Mouse (Mus musculus): ENCODE data around the gene Usp31. TPM values are rescaled to one million over a fixed set of nuclear protein-coding genes. Genes with fewer than 3 reads are reported as not detected.

The Usp31 gene
- polyA plus RNA-seq, 1 experiment from 2014 or later = 2.5 TPM

- Histone ChIP-seq H3K9me3 (ENCODE audit: control insufficient read depth, low read length) (no peaks in the 10 kb centered on the region), H3K4me1 (ENCODE audit: control insufficient read depth, insufficient read depth, low read length) (no peaks in the 10 kb centered on the region), H3K27me3 (ENCODE audit: control insufficient read depth, insufficient read depth, low read length) (no peaks in the 10 kb centered on the region)
Observed at GRCm38 (mm10) chr7:121685140-121685984, 21.7 kb downstream of the Usp31 start.

DNA sequence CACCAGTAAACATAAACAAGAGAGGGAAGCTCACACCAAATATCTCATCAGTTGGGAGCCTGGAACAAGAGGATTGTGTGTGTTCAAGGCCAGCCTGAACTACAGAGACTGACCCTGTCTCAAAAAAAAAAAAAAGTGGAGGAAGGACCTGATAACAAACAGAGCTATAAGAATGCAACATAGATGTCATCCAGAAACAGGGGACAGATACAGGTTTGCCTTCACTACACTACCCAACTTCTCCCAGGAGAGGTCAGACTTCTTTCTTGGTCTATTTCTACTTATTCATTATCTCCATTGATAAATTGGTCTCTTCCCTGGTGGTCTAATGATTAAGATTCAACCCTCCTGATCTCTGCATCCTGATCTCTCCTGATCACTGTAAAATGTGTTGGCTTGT lies 25.9 kb downstream of the Usp31 start:
- H3K27ac ChIP-seq (replicated peaks; ENCODE audit: low read depth, low read length) = no peak overlapping the region
- no peak overlapping the region for H3K4me3 ChIP-seq (ENCODE audit: low read depth, low read length)
- no peaks in the 10 kb centered on the region for H3K9me3 ChIP-seq (ENCODE audit: control insufficient read depth, low read length)
- no peak overlapping the region for H3K4me2 ChIP-seq (ENCODE audit: low read depth, severe bottlenecking)
- ATAC-seq (ENCODE audit: insufficient number of reproducible peaks, low FRiP score, low TSS enrichment, low read depth) = no peak
- H3K36me3 ChIP-seq (ENCODE audit: control insufficient read depth, insufficient read depth, low read length) = no peaks in the 10 kb centered on the region
- H3K27me3 ChIP-seq (ENCODE audit: control insufficient read depth, insufficient read depth, low read length) = no peaks in the 10 kb centered on the region
- no peaks in the 10 kb centered on the region for H3K4me1 ChIP-seq (ENCODE audit: control insufficient read depth, insufficient read depth, low read length)
- no peak overlapping the region for H3K9ac ChIP-seq (ENCODE audit: low read length)
- no peak for DNase-seq (ENCODE audit: low spot score)

More at GRCm38 (mm10) chr7:121685140-121685984, 21.7 kb downstream of the Usp31 start:
- Histone ChIP-seq H3K9ac (ENCODE audit: low read length) (no peak overlapping the region), H3K36me3 (ENCODE audit: control insufficient read depth, insufficient read depth, low read length) (no peaks in the 10 kb centered on the region), H3K27ac (replicated peaks; ENCODE audit: low read depth, low read length) (no peak overlapping the region), H3K4me3 (ENCODE audit: low read depth, low read length) (no peak overlapping the region), H3K4me2 (ENCODE audit: low read depth, severe bottlenecking) (no peak overlapping the region)
- DNase-seq (ENCODE audit: low spot score) (no peak), ATAC-seq (ENCODE audit: insufficient number of reproducible peaks, low FRiP score, low TSS enrichment, low read depth) (no peak)
- 94% methylated on average over 5 of the region's 5 CpGs for WGBS

DNA sequence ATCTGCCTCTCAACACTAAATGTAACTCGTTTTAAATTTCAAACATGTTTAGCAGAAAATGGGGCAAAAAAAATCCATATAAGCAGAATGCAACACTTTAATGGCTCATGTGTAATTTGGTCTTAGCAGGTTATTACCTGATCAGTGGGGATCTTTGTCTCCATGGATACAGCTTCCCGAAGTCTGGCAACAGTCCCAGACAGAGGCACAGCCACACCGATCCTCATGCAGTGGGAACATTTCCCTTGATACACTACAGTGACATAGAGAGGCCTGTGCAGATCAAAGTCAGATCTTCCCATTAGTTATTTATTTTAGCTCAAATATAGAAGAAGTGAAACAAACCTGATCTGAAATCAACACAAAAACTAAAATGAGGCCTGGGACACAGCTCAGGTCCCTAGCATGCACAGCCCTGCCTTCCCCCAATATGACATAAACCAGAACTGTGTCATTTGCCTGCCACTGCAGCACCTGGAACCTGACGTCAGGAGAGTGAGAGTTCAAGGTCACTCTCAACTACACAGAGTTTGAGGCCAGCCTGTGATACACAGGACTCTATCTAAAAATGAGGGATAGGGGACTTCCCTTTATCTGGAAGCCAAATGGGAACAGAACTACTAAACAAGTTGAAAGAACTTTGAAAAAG lies 29.8 kb downstream of the Usp31 start:
- H3K36me3 ChIP-seq (ENCODE audit: control insufficient read depth, insufficient read depth, low read length) = no peaks in the 10 kb centered on the region
- no peaks in the 10 kb centered on the region for H3K4me1 ChIP-seq (ENCODE audit: control insufficient read depth, insufficient read depth, low read length)
- no peak overlapping the region for H3K4me3 ChIP-seq (ENCODE audit: low read depth, low read length)
- H3K4me2 ChIP-seq (ENCODE audit: low read depth, severe bottlenecking) = no peak overlapping the region
- no peak overlapping the region for H3K9ac ChIP-seq (ENCODE audit: low read length)
- 75% methylated on average over 4 of the region's 4 CpGs for WGBS
- no peak overlapping the region for H3K27ac ChIP-seq (replicated peaks; ENCODE audit: low read depth, low read length)
- H3K9me3 ChIP-seq (ENCODE audit: control insufficient read depth, low read length) = no peaks in the 10 kb centered on the region
- no peaks in the 10 kb centered on the region for H3K27me3 ChIP-seq (ENCODE audit: control insufficient read depth, insufficient read depth, low read length)
- DNase-seq (ENCODE audit: low spot score) (no peak), ATAC-seq (ENCODE audit: insufficient number of reproducible peaks, low FRiP score, low TSS enrichment, low read depth) (no peak)

DNA sequence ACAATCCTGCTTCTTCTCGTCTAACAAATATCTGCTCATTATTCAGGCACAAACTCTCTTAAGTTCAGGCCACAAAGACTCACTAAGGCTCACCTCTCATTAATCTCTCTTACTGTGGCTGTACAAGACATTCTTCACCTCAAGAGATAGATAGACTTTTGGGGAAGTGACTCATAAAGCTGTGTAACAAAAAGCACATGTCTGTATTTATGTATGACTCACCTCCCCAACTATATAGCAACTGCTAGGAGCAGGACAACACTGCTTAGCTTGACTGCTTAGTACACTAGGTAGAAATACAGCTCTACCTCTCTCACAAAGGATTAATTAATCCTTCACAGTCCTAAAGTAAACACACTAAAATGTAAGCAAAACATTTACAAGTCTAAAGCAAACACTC lies 46.3 kb downstream of the Usp31 start:
- Histone ChIP-seq H3K4me1 (ENCODE audit: control insufficient read depth, insufficient read depth, low read length) (no peaks in the 10 kb centered on the region), H3K4me3 (ENCODE audit: low read depth, low read length) (no peak overlapping the region), H3K36me3 (ENCODE audit: control insufficient read depth, insufficient read depth, low read length) (peaks cover 5% of the 10 kb centered on the region), H3K4me2 (ENCODE audit: low read depth, severe bottlenecking) (no peak overlapping the region), H3K9me3 (ENCODE audit: control insufficient read depth, low read length) (no peaks in the 10 kb centered on the region), H3K27me3 (ENCODE audit: control insufficient read depth, insufficient read depth, low read length) (no peaks in the 10 kb centered on the region), H3K27ac (replicated peaks; ENCODE audit: low read depth, low read length) (no peak overlapping the region), H3K9ac (ENCODE audit: low read length) (no peak overlapping the region)
- ATAC-seq (ENCODE audit: insufficient number of reproducible peaks, low FRiP score, low TSS enrichment, low read depth) (no peak), DNase-seq (ENCODE audit: low spot score) (no peak)
- WGBS = 57% methylated on average over 1 of the region's 1 CpGs

DNA sequence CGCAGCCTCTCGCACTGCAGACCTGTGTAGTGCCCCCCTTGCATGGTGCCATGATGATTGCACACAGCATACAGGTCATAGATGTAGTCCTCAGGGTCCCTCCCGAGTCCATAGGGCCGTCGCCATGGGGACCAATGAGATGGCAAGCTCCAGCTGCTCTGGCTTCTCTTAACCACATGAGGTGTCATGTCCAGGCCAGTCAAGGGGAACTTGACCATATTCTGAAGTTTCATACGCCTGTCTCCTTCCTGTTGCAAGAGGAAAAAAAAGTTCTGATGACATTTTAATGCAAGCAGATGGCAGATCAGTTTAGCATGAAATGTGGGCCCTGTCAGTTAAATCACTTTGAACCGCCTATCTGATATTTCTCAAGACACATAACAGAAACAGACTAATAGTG lies 48.2 kb downstream of the Usp31 start:
- ATAC-seq (ENCODE audit: insufficient number of reproducible peaks, low FRiP score, low TSS enrichment, low read depth) (no peak), DNase-seq (ENCODE audit: low spot score) (no peak)
- Histone ChIP-seq H3K36me3 (ENCODE audit: control insufficient read depth, insufficient read depth, low read length) (peaks cover 5% of the 10 kb centered on the region), H3K9me3 (ENCODE audit: control insufficient read depth, low read length) (no peaks in the 10 kb centered on the region), H3K4me3 (ENCODE audit: low read depth, low read length) (no peak overlapping the region), H3K4me1 (ENCODE audit: control insufficient read depth, insufficient read depth, low read length) (no peaks in the 10 kb centered on the region), H3K9ac (ENCODE audit: low read length) (no peak overlapping the region), H3K27me3 (ENCODE audit: control insufficient read depth, insufficient read depth, low read length) (no peaks in the 10 kb centered on the region), H3K27ac (replicated peaks; ENCODE audit: low read depth, low read length) (no peak overlapping the region), H3K4me2 (ENCODE audit: low read depth, severe bottlenecking) (no peak overlapping the region)
- 83% methylated on average over 7 of the region's 7 CpGs for WGBS

DNA sequence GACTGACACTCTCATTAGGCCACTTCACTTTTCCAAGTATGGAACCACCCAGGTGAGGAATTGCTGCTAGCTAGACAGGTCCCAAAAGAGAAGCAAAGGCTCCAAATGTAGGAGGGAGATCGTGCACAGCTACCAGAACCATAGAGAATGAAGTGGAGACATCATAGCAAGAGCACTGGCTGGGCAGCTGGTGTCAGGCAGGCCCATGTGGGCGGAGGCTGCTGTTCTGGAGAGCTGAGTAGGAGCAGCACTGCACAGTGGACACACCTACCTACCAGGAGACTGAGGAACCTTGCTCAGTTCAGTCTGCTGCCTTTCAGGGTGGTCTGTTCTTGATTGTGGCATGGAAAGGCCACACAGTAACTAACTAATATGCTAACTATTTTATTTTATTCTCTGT lies 52.4 kb downstream of the Usp31 start:
- H3K9me3 ChIP-seq (ENCODE audit: control insufficient read depth, low read length) = no peaks in the 10 kb centered on the region
- no peak for DNase-seq (ENCODE audit: low spot score)
- no peak overlapping the region for H3K9ac ChIP-seq (ENCODE audit: low read length)
- no peaks in the 10 kb centered on the region for H3K27me3 ChIP-seq (ENCODE audit: control insufficient read depth, insufficient read depth, low read length)
- 94% methylated on average over 2 of the region's 2 CpGs for WGBS
- no peak overlapping the region for H3K27ac ChIP-seq (replicated peaks; ENCODE audit: low read depth, low read length)
- H3K4me2 ChIP-seq (ENCODE audit: low read depth, severe bottlenecking) = no peak overlapping the region
- ATAC-seq (ENCODE audit: insufficient number of reproducible peaks, low FRiP score, low TSS enrichment, low read depth) = no peak
- H3K4me1 ChIP-seq (ENCODE audit: control insufficient read depth, insufficient read depth, low read length) = no peaks in the 10 kb centered on the region
- no peaks in the 10 kb centered on the region; the same call in 1 of the 2 replicates for H3K36me3 ChIP-seq (ENCODE audit: control insufficient read depth, insufficient read depth, low read length)
- no peak overlapping the region for H3K4me3 ChIP-seq (ENCODE audit: low read depth, low read length)

GRCm38 (mm10) chr7:121652629-121653028 lies 54.4 kb downstream of the Usp31 start:
- Histone ChIP-seq H3K9me3 (ENCODE audit: control insufficient read depth, low read length) (no peaks in the 10 kb centered on the region), H3K27ac (replicated peaks; ENCODE audit: low read depth, low read length) (no peak overlapping the region), H3K36me3 (ENCODE audit: control insufficient read depth, insufficient read depth, low read length) (peaks cover 3% of the 10 kb centered on the region; the same call in 1 of the 2 replicates), H3K9ac (ENCODE audit: low read length) (no peak overlapping the region), H3K4me2 (ENCODE audit: low read depth, severe bottlenecking) (no peak overlapping the region), H3K27me3 (ENCODE audit: control insufficient read depth, insufficient read depth, low read length) (no peaks in the 10 kb centered on the region), H3K4me1 (ENCODE audit: control insufficient read depth, insufficient read depth, low read length) (no peaks in the 10 kb centered on the region), H3K4me3 (ENCODE audit: low read depth, low read length) (no peak overlapping the region)
- DNase-seq (ENCODE audit: low spot score) (no peak), ATAC-seq (ENCODE audit: insufficient number of reproducible peaks, low FRiP score, low TSS enrichment, low read depth) (no peak)
- WGBS = 89% methylated on average over 2 of the region's 2 CpGs

DNA sequence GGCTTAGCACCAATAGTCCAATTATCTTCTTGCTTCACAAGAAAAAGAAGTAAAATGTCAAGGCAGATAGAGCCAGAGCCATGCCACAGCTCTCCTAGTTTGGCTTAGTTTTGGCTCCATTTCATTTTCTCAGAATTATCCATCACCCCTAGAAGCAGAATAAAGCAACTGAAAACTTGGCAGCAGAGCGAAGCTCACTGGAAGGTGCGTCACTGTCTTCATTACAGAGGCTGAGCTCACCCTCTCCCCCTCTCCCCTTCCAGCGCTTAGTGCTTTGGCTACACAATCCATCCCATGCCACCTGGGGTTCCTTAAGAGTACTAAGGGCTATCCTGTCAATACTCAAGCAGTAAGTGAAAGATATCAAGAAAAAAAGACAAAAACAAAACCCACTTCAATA lies 56.3 kb downstream of the Usp31 start:
- Histone ChIP-seq H3K27ac (replicated peaks; ENCODE audit: low read depth, low read length) (no peak overlapping the region), H3K9me3 (ENCODE audit: control insufficient read depth, low read length) (no peaks in the 10 kb centered on the region), H3K4me2 (ENCODE audit: low read depth, severe bottlenecking) (no peak overlapping the region), H3K9ac (ENCODE audit: low read length) (no peak overlapping the region), H3K36me3 (ENCODE audit: control insufficient read depth, insufficient read depth, low read length) (peaks cover 3% of the 10 kb centered on the region; the same call in 1 of the 2 replicates), H3K27me3 (ENCODE audit: control insufficient read depth, insufficient read depth, low read length) (no peaks in the 10 kb centered on the region), H3K4me3 (ENCODE audit: low read depth, low read length) (no peak overlapping the region), H3K4me1 (ENCODE audit: control insufficient read depth, insufficient read depth, low read length) (no peaks in the 10 kb centered on the region)
- ATAC-seq (ENCODE audit: insufficient number of reproducible peaks, low FRiP score, low TSS enrichment, low read depth) = no peak
- DNase-seq (ENCODE audit: low spot score) = no peak
- 94% methylated on average over 3 of the region's 3 CpGs for WGBS

Data from limb, embryonic 11.5 days (tissue).